Mouse (Mus musculus): ENCODE measurements around the gene Olfr283. TPM values are rescaled to one million over a fixed set of nuclear protein-coding genes. Genes with fewer than 3 reads are reported as not detected.

Olfr283 gene
- total and polyA plus RNA-seq, 3 experiments, result not detected

- TF ChIP-seq NELFE (IDR thresholded peaks at IDR 0.05; ENCODE audit: low read depth, low read length) (no peak), TBP (conservative IDR thresholded peaks at IDR 0.05; ENCODE audit: low read depth, low read length) (no peak), TCF12 (IDR thresholded peaks at IDR 0.05; ENCODE audit: low read depth, low read length) (no peak), JUN (IDR thresholded peaks at IDR 0.05; ENCODE audit: insufficient read depth, low read depth, low read length) (no peak), GABPA (IDR thresholded peaks at IDR 0.05; ENCODE audit: insufficient replicate concordance, low read depth, low read length) (no peak), IRF4 (IDR thresholded peaks at IDR 0.05; ENCODE audit: low read depth, low read length) (no peak), RAD21 (IDR thresholded peaks at IDR 0.05; ENCODE audit: low read depth, low read length) (no peak), ZMIZ1 (IDR thresholded peaks at IDR 0.05; ENCODE audit: low read depth, low read length) (no peak), RCOR1 (conservative IDR thresholded peaks at IDR 0.05; ENCODE audit: low read depth, low read length) (no peak), KAT2A (IDR thresholded peaks at IDR 0.05; ENCODE audit: insufficient replicate concordance, low read length) (no peak), POLR2A (IDR thresholded peaks at IDR 0.05; ENCODE audit: low read depth, low read length) (no peak), MAZ (IDR thresholded peaks at IDR 0.05; ENCODE audit: low read depth, low read length) (no peak), PAX5 (IDR thresholded peaks at IDR 0.05; ENCODE audit: low read length) (no peak), NRF1 (IDR thresholded peaks at IDR 0.05; ENCODE audit: low read depth, low read length) (no peak), SIN3A (IDR thresholded peaks at IDR 0.05; ENCODE audit: low read length) (no peak), USF2 (conservative IDR thresholded peaks at IDR 0.05; ENCODE audit: low read depth, low read length) (no peak), MEF2A (IDR thresholded peaks at IDR 0.05; ENCODE audit: borderline replicate concordance, low read depth, low read length) (no peak)
- Histone ChIP-seq H3K4me3 (replicated peaks in 1 of 3; ENCODE audit: low read depth in 2 of 3, low read length in 2 of 3, poor library complexity in 1 of 3) (no peak overlapping the region), H3K79me2 (replicated peaks; ENCODE audit: control insufficient read depth, extremely low read depth, insufficient read depth, poor library complexity, severe bottlenecking) (no peaks in the 10 kb centered on the region), H3K4me2 (ENCODE audit: insufficient read depth, low read depth, poor library complexity, severe bottlenecking) (no peak overlapping the region), H3K9me3 (replicated peaks; ENCODE audit: low read length) (peaks cover 10% of the 10 kb centered on the region), H3K27ac (ENCODE audit: insufficient read depth, low read depth) (no peak overlapping the region), H3K36me3 (replicated peaks in 1 of 2; ENCODE audit: control insufficient read depth in 1 of 2, insufficient read depth in 1 of 2, low read length in 1 of 2) (no peaks in the 10 kb centered on the region), H3K27me3 (replicated peaks) (peaks cover 19% of the 10 kb centered on the region), H3K9ac (ENCODE audit: insufficient read depth, low read depth) (no peak overlapping the region), H3K4me1 (ENCODE audit: control insufficient read depth in 1 of 2, insufficient read depth in 2 of 2) (peaks cover 0 to 12% of the 10 kb centered on the region in 2 experiments; a peak in 2 of 4 replicates)
- dilution Hi-C loops (cut with MboI; ENCODE audit: extremely low pct_ligation_motif_present, extremely low pct_unique_long_range_greater_than_20kb, low sequenced_read_pairs), result no loop called here
- in situ Hi-C loops (cut with MboI; ENCODE audit: low pct_ligation_motif_present, low pct_unique_long_range_greater_than_20kb, low sequenced_read_pairs), result loop anchor here (5.0 kb wide), 1 partner anchor 87 kb away; no protein-coding TSS in a partner anchor
- DNase-seq (ENCODE audit: extremely low read depth), result no peak
These were observed 29.5 kb upstream of the Olfr283 start for GRCm38 (mm10) chr15:98410249-98410648.

- Histone ChIP-seq H3K27ac (ENCODE audit: insufficient read depth, low read depth) (no peak overlapping the region), H3K4me2 (ENCODE audit: insufficient read depth, low read depth, poor library complexity, severe bottlenecking) (no peak overlapping the region), H3K27me3 (replicated peaks) (peaks cover 19% of the 10 kb centered on the region), H3K4me3 (replicated peaks in 1 of 3; ENCODE audit: low read depth in 2 of 3, low read length in 2 of 3, poor library complexity in 1 of 3) (no peak overlapping the region), H3K9ac (ENCODE audit: insufficient read depth, low read depth) (no peak overlapping the region), H3K79me2 (replicated peaks; ENCODE audit: control insufficient read depth, extremely low read depth, insufficient read depth, poor library complexity, severe bottlenecking) (no peaks in the 10 kb centered on the region), H3K9me3 (replicated peaks; ENCODE audit: low read length) (peaks cover 10% of the 10 kb centered on the region), H3K36me3 (replicated peaks in 1 of 2; ENCODE audit: control insufficient read depth in 1 of 2, insufficient read depth in 1 of 2, low read length in 1 of 2) (no peaks in the 10 kb centered on the region), H3K4me1 (ENCODE audit: control insufficient read depth in 1 of 2, insufficient read depth in 2 of 2) (peaks cover 0 to 8% of the 10 kb centered on the region in 2 experiments; a peak in 2 of 4 replicates)
- dilution Hi-C loops (cut with MboI; ENCODE audit: extremely low pct_ligation_motif_present, extremely low pct_unique_long_range_greater_than_20kb, low sequenced_read_pairs) (no loop called here), in situ Hi-C loops (cut with MboI; ENCODE audit: low pct_ligation_motif_present, low pct_unique_long_range_greater_than_20kb, low sequenced_read_pairs) (loop anchor here (5.0 kb wide), 1 partner anchor 88 kb away; no protein-coding TSS in a partner anchor)
- no peak for DNase-seq (ENCODE audit: extremely low read depth)
- TF ChIP-seq USF1 (IDR thresholded peaks at IDR 0.05; ENCODE audit: low read depth, low read length) (no peak), POLR2A (IDR thresholded peaks at IDR 0.05; ENCODE audit: low read depth, low read length) (no peak), JUN (IDR thresholded peaks at IDR 0.05; ENCODE audit: insufficient read depth, low read depth, low read length) (no peak), MAZ (IDR thresholded peaks at IDR 0.05; ENCODE audit: low read depth, low read length) (no peak), GABPA (IDR thresholded peaks at IDR 0.05; ENCODE audit: insufficient replicate concordance, low read depth, low read length) (no peak), KAT2A (IDR thresholded peaks at IDR 0.05; ENCODE audit: insufficient replicate concordance, low read length) (no peak), E2F4 (IDR thresholded peaks at IDR 0.05; ENCODE audit: insufficient replicate concordance, low read depth, low read length) (no peak), BHLHE40 (IDR thresholded peaks at IDR 0.05; ENCODE audit: low read depth, low read length) (no peak), UBTF (IDR thresholded peaks at IDR 0.05; ENCODE audit: low read depth, low read length) (no peak), ETS1 (conservative IDR thresholded peaks at IDR 0.05; ENCODE audit: low read depth, low read length) (no peak), EP300 (IDR thresholded peaks at IDR 0.05; ENCODE audit: low read length) (no peak), POLR2AphosphoS2 (IDR thresholded peaks at IDR 0.05; ENCODE audit: low read depth, low read length) (no peak), NRF1 (IDR thresholded peaks at IDR 0.05; ENCODE audit: low read depth, low read length) (no peak), MXI1 (IDR thresholded peaks at IDR 0.05; ENCODE audit: low read depth, low read length) (no peak), HCFC1 (IDR thresholded peaks at IDR 0.05; ENCODE audit: low read depth, low read length) (no peak), SIN3A (IDR thresholded peaks at IDR 0.05; ENCODE audit: low read length) (no peak), ZKSCAN1 (IDR thresholded peaks at IDR 0.05; ENCODE audit: borderline replicate concordance, low read depth, low read length) (no peak)
These were observed 28.9 kb upstream of the Olfr283 start for GRCm38 (mm10) chr15:98409635-98410034.
